10 mouse cellular contexts compared by ENCODE assay signal in genomic region chr14:67620854-67621476, GRCm38 (mm10).
A peak's percentile ranks its signal among the peaks of the same experiment; 100 is the strongest.
DNase-seq lines count a peak whose midpoint lies in the region; ATAC-seq lines count a peak whose summit lies in the region.
"Had no signal": no experiment of that assay in that cellular context is flagged by ENCODE, and none has a peak within 500 bp of the region (broad histone marks: within the 10 kb centered on the region; RNA-seq: fewer than 3 reads in every experiment).

No protein-coding gene starts in this region.

- no peak overlapping the region for H3K27ac ChIP-seq in heart, embryonic 12.5 days (ENCODE audit: poor library complexity, severe bottlenecking)
- H3K27ac ChIP-seq in forebrain, embryonic 16.5 days (ENCODE audit: low read length) = no peak overlapping the region
- H3K27ac ChIP-seq in neural tube, embryonic 14.5 days (ENCODE audit: low read depth, low read length) = no peak overlapping the region
- H3K27ac ChIP-seq: limb, embryonic 13.5 days had no signal

- no peak overlapping the region for H3K9ac ChIP-seq in heart, embryonic 12.5 days
- H3K9ac ChIP-seq in forebrain, embryonic 16.5 days (replicated peaks; ENCODE audit: low read depth, low read length) = no peak overlapping the region
- no peak overlapping the region for H3K9ac ChIP-seq in neural tube, embryonic 14.5 days (replicated peaks; ENCODE audit: low read depth, low read length)
- H3K9ac ChIP-seq: limb, embryonic 13.5 days had no signal

- H3K4me2 ChIP-seq in heart, embryonic 12.5 days = no peak overlapping the region
- no peak overlapping the region for H3K4me2 ChIP-seq in forebrain, embryonic 16.5 days (ENCODE audit: low read length)
- H3K4me2 ChIP-seq in neural tube, embryonic 14.5 days (ENCODE audit: low read depth, low read length) = no peak overlapping the region
- H3K4me2 ChIP-seq: limb, embryonic 13.5 days had no signal

- peak; percentile 71 to 87 for DNase-seq in heart, adult 18-20 months
- peak; percentile 4 for DNase-seq in cerebellum, adult 11 months
- DNase-seq in hindlimb bud, embryonic 11.5 days (ENCODE audit: extremely low spot score, low read depth, low spot score) = peak; percentile 62
- peak; percentile 41 to 64 for DNase-seq in left cerebral cortex, postnatal 10 days (ENCODE audit: extremely low spot score in 1 of 2, low spot score in 2 of 2)
- no peak for DNase-seq in spleen, postnatal 4 days (ENCODE audit: low spot score in 2 of 2)

- peaks cover 23% of the 10 kb centered on the region for H3K4me1 ChIP-seq in heart, embryonic 12.5 days (replicated peaks)
- H3K4me1 ChIP-seq in forebrain, embryonic 16.5 days (replicated peaks; ENCODE audit: control insufficient read depth, insufficient read depth, low read length) = peaks cover 6% of the 10 kb centered on the region
- no peaks in the 10 kb centered on the region for H3K4me1 ChIP-seq in neural tube, embryonic 14.5 days (ENCODE audit: control insufficient read depth, insufficient read depth, low read length)

- no peak for ATAC-seq in heart, embryonic 12.5 days (ENCODE audit: insufficient number of reproducible peaks, low FRiP score)
- ATAC-seq in forebrain, embryonic 16.5 days = peak; percentile 90
- ATAC-seq in neural tube, embryonic 14.5 days (ENCODE audit: low read depth) = peak; percentile 46

- WGBS in heart, embryonic 12.5 days = 29% methylated on average over 4 of the region's 4 CpGs
- WGBS in forebrain, embryonic 16.5 days = 10% methylated on average over 4 of the region's 4 CpGs
- 24% methylated on average over 4 of the region's 4 CpGs for WGBS in neural tube, embryonic 14.5 days

- intact Hi-C loops in left cerebral cortex, postnatal 10 days (cut with DNase I) = loop anchor here (2.0 kb wide), 1 partner anchor 410 kb away; no protein-coding TSS in a partner anchor

- H3K27me3 ChIP-seq in heart, embryonic 12.5 days (replicated peaks) = no peaks in the 10 kb centered on the region
- H3K27me3 ChIP-seq in forebrain, embryonic 16.5 days (replicated peaks; ENCODE audit: control insufficient read depth, insufficient read depth, low read length) = peaks cover 50% of the 10 kb centered on the region
- H3K27me3 ChIP-seq in neural tube, embryonic 14.5 days (ENCODE audit: control insufficient read depth, insufficient read depth, low read length) = no peaks in the 10 kb centered on the region

- H3K36me3 ChIP-seq in heart, embryonic 12.5 days = no peaks in the 10 kb centered on the region
- H3K36me3 ChIP-seq in forebrain, embryonic 16.5 days (ENCODE audit: control insufficient read depth, insufficient read depth) = no peaks in the 10 kb centered on the region
- no peaks in the 10 kb centered on the region for H3K36me3 ChIP-seq in neural tube, embryonic 14.5 days (ENCODE audit: control insufficient read depth, insufficient read depth, low read length)
- H3K36me3 ChIP-seq: G1E; limb, embryonic 13.5 days had no signal

- no peaks in the 10 kb centered on the region for H3K9me3 ChIP-seq in heart, embryonic 12.5 days (replicated peaks)
- no peaks in the 10 kb centered on the region for H3K9me3 ChIP-seq in forebrain, embryonic 16.5 days (ENCODE audit: control insufficient read depth, low read length)
- no peaks in the 10 kb centered on the region for H3K9me3 ChIP-seq in neural tube, embryonic 14.5 days (ENCODE audit: control insufficient read depth, low read length)
- H3K9me3 ChIP-seq: limb, embryonic 13.5 days had no signal

- H3K4me3 ChIP-seq in heart, embryonic 12.5 days = no peak overlapping the region
- H3K4me3 ChIP-seq in forebrain, embryonic 16.5 days (replicated peaks; ENCODE audit: low read length) = no peak overlapping the region
- no peak overlapping the region for H3K4me3 ChIP-seq in neural tube, embryonic 14.5 days (ENCODE audit: low read depth, low read length)
- H3K4me3 ChIP-seq: limb, embryonic 13.5 days had no signal

Comparison
In these comparisons a context has a peak if more than half of its experiments do, and no peak if none do; other contexts are left out.
1. DNase-seq: peak in heart, adult 18-20 months (2 of 2), cerebellum, adult 11 months (single experiment), hindlimb bud, embryonic 11.5 days (single experiment) and left cerebral cortex, postnatal 10 days (2 of 2); none in spleen, postnatal 4 days (0 of 2).